Mouse (Mus musculus): ENCODE data around the gene Socs2. TPM values are rescaled to one million over a fixed set of nuclear protein-coding genes. Genes with fewer than 3 reads are reported as not detected.

Socs2 gene
- total RNA-seq, 2 experiments from 2014 or later = 33.7 to 35.5 TPM

GRCm38 (mm10) chr10:95426207-95427115 lies 9.5 kb upstream of the Socs2 start:
- no peak for DNase-seq (ENCODE audit: low spot score in 2 of 2)

DNA sequence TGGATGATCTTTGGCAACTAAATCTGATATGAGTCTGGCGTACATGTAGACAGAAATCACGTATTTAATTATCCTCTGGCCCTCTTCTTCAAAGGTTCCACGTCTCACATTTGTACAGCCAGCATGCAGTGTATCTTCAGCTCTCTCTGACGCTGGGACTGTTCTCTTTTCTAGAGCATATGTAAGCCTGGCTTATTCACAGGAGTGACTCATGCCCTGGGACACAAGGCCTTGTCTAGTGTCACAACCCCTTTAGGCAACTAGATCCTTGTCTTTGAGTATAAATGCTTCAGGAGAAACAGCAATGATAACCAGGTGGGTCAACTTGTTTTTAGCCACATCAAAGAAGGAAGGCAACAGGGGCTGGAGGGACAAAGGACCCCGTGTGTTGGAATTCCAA lies 5.7 kb upstream of the Socs2 start:
- no peak for DNase-seq (ENCODE audit: low spot score in 2 of 2)

GRCm38 (mm10) chr10:95420284-95420683 lies 3.3 kb upstream of the Socs2 start:
- DNase-seq (ENCODE audit: low spot score in 2 of 2) = no peak

DNA sequence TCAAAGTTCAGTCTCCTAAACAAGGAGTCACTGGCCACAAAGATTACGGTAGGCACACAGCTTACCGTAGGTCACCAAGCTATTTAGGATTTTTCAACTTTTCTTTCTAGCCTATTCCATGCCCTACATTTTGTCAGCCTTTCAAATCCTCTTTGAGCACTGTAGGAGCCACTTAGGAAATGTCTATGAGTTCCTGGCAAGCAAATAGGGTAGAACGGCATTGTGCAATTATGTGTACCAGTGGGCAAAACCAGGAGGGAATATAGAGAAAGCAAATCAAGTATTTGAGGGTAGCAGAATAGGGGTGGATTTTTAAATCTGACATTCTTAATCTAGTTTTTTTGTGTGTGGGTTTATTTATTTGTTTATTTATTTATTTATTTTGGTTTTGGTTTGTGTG lies 2.7 kb upstream of the Socs2 start:
- DNase-seq (ENCODE audit: low spot score in 2 of 2) = no peak

GRCm38 (mm10) chr10:95418631-95419030 lies 1.7 kb upstream of the Socs2 start:
- no peak for DNase-seq (ENCODE audit: low spot score in 2 of 2)

GRCm38 (mm10) chr10:95417496-95418236 lies 686 bp upstream of the Socs2 start:
- DNase-seq (ENCODE audit: low spot score in 2 of 2) = peak; percentile 56 to 79

- DNase-seq (ENCODE audit: low spot score in 2 of 2) = no peak
Observed at GRCm38 (mm10) chr10:95416361-95416684, 657 bp downstream of the Socs2 start.

DNA sequence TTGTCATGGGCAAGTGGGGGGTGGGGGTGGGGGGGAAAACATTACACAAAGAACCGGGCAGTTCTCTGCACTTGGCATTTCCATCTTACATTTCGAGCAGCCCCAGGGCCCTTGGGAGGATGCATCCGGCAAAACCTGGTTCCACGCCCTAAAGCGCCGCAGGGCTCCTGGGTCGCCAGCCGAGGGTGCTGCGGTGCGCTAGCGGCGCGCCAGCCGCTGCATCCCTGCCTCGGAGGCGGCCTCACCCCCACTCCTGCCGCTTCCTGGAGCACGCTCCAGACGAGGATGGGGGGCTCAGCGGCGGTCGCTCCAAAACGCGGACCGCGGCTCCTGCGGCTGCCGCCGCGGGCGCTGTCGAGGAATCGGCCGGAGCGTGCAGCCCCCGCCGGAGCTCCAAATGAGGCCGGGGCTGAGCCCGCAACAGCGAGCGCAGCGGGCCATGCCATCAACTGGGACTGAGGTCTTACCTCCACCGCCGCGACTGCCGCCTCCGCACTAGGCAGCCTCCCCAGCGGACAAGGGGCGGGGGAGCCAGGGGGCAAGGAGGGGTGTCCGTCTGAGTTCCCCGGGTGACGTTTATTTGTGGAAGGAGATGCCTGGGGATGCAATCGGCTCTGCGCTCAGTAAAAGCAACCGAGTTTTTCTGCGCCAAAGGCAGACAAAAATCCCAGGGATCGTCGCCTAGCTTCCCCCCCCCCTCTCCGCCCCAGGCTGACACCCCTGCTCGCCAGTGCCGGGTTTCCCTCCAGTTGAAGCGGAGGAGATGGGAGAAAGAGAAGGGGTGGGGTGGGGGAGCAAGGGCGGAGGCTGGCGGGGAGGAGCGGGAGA lies 1.2 kb downstream of the Socs2 start:
- DNase-seq (ENCODE audit: low spot score in 2 of 2) = peak; percentile 54 to 62

- peak in 1 of 2 experiments; percentile 12 for DNase-seq (ENCODE audit: low spot score in 2 of 2)
Observed at GRCm38 (mm10) chr10:95415159-95415532, 1.8 kb downstream of the Socs2 start.

DNA sequence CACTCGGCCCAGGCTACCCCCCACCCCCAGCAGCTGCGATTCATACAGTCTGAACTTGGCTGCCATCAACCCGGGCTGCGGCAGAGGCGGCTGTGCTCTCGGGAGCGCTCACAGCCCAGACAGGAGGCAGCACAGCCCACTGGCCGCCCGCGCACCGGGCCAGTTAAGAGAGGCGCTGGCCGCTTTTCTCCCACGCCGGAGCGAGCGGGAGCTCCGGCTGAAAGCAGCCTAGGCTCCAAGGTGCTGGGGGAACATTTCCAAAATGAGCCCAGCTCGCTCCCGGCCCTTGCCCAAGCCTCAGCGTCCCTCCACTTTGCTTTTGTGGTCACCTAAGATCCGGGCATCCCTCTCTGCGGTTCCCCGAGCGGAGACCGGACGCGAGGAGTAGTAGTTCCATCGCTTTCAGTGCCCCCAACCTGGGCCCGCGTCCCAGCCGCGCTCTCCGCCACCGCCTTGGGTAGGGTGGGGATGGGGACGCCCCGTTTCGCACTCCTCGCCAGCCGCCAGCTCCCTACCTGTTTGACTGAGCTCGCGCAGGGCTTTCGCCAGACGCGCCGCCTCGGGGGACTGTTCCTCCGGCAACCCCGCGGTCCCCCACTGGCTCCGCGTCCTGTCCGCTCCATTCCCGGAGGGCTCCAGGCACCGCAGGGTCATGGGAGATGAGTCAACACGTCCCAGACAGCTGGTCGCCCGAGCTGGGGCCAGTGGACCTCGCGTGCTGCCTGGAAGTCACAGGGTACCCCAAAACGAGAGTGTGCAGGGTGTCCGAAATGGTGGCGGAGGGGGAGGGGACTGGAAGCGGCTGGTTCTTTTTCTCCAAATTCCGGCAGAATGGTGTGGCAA lies 2.4 kb downstream of the Socs2 start:
- peak; percentile 25 to 46 for DNase-seq (ENCODE audit: low spot score in 2 of 2)

DNA sequence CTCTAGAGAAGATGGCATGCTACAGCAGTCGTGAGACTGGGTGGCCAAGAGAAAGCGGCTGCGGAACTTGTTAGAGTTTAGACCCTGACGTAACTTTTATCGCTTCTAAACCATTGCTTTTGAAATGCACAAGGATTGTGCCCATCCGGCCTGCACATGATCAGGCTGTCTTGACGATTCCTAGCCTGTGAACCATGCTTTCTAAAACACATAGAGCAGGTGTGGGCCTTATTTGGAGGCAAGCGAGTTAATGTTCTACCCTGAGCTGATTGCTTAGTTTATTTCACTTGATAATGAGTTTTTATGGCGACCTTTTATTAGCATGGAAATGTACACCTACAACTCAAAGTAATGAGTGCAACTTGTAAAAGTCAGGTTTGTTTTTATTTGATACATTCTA lies 5.8 kb downstream of the Socs2 start:
- DNase-seq (ENCODE audit: low spot score in 2 of 2) = no peak

- no peak for DNase-seq (ENCODE audit: low spot score in 2 of 2)
Observed at GRCm38 (mm10) chr10:95410709-95411108, 6.3 kb downstream of the Socs2 start.

DNA sequence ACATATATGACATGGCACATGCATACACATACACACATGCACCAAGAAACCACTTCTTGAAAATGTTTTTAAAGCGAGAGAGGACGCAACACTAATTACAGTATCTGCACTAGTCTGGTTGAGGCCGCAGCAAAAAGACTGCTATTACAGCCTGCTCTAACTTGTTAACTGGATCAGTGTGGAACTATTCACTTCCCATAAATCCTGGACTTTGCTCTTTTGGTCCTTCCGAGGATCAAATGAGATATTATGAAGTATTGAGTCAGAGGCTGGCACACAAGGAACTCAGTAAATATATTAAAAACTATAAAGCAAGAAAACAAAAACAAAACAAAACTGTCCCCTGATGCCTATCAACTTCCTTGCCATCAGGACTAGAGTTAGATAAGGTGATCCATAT lies 6.8 kb downstream of the Socs2 start:
- DNase-seq (ENCODE audit: low spot score in 2 of 2) = no peak

DNA sequence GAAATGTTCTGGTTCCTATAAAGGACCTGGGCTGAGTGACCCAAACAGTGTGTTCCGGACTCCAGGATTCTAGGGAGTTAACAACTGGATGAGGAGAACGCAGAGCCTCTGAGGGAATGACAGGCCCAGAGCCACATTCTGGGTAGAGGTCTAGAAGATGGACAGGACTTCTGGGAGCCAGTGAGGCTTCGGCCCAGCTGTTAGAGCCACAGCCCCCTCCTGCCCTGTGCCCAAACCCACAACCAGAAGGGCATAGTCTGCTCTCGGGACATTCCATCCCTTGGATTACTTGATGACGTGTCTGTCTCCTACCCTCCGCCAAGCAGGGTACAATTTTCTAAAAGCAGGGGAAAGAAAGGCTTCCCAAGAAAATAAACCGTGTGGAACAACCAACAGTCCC lies 7.8 kb downstream of the Socs2 start:
- no peak for DNase-seq (ENCODE audit: low spot score in 2 of 2)

GRCm38 (mm10) chr10:95408487-95408886 lies 8.5 kb downstream of the Socs2 start:
- no peak for DNase-seq (ENCODE audit: low spot score in 2 of 2)

DNA sequence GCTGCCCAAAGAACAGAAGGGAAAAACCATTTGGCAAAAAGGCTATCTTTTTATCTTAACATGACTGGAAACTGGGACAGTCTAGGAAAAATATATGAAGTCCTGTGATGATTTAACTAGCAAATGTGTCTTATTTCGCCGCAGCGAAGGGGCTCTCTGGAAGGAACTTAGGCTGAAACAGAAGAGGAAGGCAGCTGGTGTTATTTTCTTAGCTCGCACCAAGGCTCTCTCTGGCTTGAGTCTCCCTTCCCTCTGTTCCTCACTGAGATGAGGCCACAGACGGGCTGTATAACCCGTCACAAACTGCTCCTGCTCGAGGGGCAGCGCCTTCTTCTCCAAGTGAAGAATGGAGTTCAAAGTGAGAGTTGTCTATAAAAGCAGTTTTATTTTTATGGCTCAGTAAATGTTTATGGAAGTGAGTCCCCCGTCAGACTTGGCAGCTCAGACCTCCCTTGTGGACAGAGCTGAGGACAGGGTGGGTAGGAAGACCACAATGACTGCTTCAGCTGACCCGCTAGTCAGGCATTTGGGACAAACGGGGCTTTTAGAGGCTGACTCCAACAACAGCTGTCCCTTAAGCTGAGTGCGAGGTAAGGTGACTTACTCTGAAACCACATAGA lies 9.3 kb downstream of the Socs2 start:
- no peak for DNase-seq (ENCODE audit: low spot score in 2 of 2)

DNA sequence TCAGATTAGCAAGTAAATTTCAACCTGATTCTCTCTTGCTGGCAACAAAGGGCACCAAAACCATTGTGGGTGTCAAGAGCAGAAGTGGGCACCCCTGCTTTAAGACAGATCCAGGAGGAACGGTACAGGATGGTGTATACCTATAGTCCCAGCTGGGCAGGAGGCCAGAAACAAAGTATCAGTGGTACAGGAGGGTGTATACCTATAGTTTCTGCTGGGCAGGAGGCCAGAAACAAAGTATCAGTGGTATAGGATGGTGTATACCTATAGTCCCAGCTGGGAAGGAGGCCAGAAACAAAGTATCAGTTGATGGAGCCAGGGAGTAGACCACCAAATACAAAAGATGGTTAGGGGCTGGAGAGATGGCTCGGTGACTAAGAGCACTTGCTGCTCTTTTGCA lies 12.2 kb downstream of the Socs2 start:
- DNase-seq (ENCODE audit: low spot score in 2 of 2) = no peak

GRCm38 (mm10) chr10:95399689-95400354 lies 17.2 kb downstream of the Socs2 start:
- DNase-seq (ENCODE audit: low spot score in 2 of 2) = no peak

GRCm38 (mm10) chr10:95398489-95398888 lies 18.5 kb downstream of the Socs2 start:
- peak in 1 of 2 experiments; percentile 17 for DNase-seq (ENCODE audit: low spot score in 2 of 2)

Measured in gastrocnemius, postnatal 4 days (tissue).